Mouse (Mus musculus) T-cell, adult 2 months (primary cell): Measurements from ENCODE around the gene Mmp14.

Experiments
- DNase-seq: peaks from one replicate; pipeline ENCODE4 v3.0.0; 2022; ENCODE audit warnings: low spot score

Gene Mmp14

DNA sequence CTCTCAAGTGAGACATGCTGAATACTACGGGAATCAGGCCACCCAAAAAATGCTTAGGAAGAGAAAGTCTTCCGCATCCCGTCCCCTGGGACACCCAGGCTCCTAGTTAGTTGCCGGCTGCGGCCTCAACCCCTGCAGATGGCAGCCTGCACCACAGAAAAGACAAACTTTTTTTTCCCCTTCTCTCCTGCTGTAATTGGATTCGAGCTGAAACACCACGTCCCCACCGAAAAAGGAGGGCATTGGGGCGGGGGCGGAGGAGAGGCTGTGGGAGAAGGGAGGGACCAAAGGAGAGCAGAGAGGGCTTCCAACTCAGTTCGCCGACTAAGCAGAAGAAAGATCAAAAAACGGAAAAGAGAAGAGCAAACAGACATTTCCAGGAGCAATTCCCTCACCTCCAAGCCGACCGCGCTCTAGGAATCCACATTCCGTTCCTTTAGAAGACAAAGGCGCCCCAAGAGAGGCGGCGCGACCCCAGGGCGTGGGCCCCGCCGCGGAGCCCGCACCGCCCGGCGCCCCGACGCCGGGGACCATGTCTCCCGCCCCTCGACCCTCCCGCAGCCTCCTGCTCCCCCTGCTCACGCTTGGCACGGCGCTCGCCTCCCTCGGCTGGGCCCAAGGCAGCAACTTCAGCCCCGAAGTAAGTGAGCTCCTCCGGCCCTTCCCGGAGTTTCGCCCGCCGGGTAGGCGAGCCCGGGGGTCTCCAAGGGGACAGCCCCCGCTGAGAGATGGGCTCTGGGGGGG, at the start of gene Mmp14:
Mmp14 (plus strand) TSS at position 279 of the 744 bp plus-strand sequence.
- no peak for DNase-seq

DNA sequence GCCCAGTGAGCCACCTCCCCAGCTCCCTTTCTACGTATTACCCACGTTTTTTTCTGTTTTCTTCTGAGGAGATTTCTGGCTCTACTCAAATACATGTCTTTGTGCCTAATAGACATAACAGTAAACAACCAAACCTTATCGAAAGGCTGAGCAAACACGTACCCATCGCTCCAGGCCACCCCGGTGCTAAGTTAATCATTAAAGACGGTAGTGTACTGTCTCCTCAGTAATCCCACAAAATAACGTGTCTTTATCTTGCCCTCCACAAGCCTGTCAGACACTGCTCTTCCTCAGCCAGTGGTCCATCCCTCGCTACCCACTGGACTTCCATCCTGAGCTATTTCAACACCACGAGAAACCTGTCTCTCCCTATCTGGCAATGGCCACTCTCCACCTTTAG, 49.6 kb upstream of the Mmp14 start:
- DNase-seq = no peak

DNA sequence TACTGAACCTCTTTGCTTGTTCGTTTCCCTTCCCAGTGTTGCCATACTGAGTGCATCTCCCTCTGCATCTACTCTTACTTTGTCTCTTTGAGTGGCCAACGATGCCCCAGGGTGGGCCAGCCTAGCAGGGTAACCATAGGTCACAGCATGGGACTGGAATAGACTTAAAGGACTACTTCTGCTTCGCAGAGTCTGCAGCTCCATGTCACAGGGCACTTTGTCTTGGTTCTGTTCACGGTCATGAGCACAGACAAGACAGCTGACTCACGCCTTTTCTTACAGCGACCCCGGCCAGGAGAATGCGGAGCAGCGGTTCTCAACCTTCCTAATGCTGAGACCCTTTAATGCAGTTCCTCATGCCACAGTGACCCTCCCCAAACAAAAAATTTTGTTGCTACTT, 48.8 kb upstream of the Mmp14 start:
- DNase-seq = no peak

DNA sequence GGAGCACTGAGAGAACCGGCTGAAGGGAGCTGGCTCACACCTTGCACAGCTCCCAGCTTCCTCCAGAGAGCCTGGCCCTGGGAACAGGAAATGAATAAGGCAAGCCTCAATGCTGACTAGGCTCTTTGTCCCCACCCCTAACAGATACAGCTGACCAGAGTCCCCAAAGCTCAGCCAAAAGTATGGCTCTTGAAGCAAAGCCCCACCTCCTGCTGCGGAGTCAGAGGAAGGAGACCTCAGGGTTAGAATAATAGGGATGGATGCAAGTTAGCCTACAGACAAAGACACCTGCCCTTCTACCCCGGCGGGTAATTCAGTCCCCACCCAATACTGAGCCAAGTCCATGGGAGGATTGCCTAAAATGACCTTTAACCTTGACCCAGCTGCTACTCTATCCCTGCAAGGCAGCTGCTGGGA, 48.0 kb upstream of the Mmp14 start:
- no peak for DNase-seq

DNA sequence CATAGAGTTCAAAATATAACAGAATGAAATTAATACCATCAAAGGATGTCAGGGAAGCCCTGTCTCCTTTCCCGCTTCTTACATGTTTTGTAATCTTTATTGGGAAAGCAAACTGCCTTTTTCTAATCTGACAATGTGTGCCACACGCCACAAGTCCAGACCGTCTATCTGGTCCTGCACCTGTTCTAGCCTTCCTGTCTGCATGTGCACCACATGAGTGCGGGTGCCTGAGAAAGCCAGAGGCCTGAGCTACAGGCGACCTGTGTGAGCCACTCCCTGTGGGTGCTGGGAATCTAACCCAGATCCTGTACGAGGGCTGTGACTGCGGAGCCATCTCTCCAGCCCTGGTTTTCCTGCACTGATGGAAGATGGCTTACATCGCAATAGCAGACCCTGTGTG, 47.0 kb upstream of the Mmp14 start:
- DNase-seq = no peak

DNA sequence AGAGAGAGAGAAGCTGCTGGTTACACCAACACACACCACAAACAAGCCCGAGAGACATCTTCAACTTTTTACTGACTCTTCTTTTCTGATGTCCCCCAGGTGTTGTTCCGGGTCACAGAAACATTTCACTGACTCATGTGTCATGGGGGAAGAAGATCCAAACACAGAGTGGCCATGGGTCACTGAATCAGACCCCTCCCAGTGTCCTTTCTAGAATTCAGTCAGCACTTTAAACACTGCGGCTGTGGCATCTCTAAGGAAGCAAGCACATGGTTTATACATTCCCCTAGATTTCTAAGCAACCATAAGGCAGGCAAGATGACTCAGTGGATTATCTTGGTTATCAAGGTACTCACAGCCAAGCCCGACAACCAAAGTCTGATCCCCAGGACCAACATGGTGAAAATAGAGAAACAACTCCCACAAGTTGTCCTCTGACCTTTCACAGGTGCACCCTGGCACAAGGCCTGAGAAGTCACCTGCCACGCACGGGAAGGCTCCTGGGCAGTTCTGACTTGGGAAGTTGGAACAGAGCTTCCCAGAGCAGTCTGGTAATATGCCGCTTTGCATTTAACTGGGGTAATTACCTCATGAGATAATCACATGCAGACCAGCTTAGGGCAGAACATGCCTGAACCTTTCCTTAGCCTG, 45.3 kb upstream of the Mmp14 start:
- DNase-seq = no peak

DNA sequence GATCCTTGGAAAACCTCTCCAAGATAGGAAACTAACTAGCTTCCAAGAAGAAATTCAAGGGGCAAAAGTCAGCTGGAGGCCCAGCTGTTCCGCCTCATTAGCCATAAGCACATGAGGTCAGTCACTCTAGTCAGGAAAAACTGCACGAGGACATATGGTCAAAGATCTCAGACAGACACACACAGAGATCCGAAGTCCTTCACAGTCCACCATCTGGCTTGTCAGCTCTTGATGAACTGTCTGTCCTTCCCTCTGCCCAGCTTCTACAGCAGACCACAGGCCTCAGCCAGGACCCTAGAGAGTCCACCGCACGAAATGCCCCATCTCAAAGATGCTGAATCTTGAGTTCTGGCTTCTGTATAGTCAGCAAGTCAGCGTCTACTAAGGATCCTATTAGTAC, 43.9 kb upstream of the Mmp14 start:
- DNase-seq = no peak

DNA sequence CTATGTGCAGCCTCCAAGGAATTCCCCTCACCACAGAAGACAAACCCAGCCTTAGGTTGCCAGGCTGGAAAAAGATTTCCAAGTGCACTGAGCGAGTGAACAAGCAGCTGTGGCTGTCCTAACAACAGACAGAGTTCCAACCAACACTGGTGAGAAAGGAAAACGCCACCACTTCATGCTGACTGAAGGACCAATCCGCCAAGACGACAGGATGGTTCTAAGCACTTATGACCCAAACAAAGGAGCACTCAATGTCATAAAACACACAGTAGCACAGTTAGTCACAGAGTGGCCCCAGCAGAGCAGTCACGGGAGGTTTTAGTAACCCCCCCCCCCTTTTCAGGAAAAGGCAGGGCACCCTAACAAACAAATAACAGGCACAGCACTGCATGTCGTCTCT, 40.6 kb upstream of the Mmp14 start:
- DNase-seq = no peak

DNA sequence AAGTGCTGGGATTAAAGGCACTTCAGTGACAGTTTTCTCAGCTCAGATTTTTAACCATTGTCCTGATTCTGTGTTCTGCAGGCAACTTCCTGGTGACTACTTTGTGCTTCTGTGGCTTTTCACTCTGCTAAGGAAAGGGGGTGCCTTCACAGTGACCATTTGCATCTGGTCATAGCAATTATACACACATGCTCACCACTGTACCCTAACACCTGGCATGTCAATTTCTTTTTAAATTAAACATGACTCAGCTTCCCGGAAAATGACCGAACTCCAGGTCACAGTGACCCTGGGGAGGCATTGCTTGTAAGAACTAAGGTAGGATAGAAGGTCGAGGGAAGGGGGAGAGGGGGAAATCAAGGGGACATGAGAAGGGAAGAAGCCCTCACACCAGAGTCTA, 37.6 kb upstream of the Mmp14 start:
- DNase-seq = no peak

DNA sequence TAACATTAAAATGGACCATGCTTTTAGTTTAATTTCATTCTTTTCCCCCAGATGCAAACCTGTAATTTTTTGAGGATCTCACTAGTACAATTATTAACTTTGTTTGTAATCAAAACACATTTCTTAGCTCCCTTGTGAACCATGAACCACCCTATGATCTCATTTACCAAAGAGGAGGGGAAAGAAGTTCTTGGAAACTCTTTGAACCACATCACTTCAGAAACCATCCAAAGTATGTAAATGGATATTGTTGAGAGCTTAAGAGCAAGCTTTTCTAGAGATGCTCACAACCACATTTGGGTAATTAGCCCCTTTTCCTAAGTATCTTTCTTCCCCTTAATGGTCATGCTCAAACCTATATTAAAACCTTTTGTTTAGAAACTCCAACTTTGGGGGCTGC, 37.1 kb upstream of the Mmp14 start:
- no peak for DNase-seq

DNA sequence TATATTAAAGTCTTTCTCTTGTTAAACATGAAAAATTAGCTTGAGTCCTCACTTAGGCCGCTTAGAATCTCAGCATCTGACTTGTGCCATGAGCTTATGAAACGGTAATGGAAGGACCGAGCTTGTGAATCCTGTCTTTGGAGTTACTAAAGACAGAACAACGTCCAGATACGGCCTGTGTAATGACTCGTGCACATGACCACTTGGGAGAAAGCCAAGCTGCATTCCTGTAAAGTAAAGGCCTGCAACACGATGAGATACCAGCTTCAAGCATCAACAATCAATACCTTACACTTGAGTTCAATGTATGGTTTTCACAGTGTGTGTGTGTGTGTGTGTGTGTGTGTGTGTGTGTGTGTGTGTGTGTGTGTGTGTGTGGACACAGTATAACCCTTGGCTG, 34.7 kb upstream of the Mmp14 start:
- DNase-seq = no peak

DNA sequence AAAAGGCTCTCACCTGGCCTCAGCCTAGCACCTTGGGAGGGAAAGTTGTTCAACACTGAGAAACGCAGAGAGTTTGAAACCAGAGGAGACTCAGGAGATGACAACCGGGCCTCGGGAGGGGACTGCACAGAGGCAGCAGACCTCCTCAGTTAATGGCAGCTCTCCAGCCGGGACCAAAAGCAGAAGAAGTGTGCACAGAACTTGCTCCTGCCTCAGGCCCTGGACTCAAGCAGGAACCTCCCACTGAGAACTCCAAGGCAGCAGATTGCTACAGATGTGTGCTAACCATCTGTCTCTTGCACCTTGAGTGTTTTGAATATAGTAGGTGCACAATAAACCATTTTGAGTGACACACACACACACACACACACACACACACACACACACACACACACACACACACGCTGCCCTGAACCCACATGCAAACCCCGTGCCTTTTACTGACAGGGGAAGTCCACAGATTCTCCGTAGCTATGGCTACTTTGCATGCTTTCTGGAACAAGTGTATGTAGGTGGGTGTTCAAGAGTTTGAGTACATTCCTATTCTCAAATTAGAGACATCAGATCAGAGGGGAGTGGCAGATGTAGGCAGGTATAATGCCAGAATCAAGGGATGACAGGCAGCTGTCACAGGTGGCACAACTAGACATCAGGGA, 33.4 kb upstream of the Mmp14 start:
- DNase-seq = no peak

DNA sequence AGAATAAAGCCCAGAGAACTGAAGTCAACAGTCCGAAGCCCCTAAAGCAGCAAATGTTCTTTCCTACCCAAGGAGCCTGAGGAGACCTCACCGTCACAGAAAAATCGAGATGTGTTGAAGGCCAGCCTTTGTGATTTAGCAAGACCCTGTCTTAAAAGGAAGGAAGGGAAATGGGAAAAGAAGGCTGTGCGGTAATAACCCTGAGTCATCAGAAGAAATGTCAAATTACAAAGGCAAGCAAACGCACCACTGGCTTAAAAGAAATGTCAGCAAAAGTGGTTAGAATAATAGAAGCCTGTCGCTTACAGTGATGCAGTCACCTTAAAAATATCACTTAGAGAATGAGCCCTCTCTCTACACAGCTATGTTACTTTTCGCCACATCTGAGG, 32.9 kb upstream of the Mmp14 start:
- DNase-seq = no peak

DNA sequence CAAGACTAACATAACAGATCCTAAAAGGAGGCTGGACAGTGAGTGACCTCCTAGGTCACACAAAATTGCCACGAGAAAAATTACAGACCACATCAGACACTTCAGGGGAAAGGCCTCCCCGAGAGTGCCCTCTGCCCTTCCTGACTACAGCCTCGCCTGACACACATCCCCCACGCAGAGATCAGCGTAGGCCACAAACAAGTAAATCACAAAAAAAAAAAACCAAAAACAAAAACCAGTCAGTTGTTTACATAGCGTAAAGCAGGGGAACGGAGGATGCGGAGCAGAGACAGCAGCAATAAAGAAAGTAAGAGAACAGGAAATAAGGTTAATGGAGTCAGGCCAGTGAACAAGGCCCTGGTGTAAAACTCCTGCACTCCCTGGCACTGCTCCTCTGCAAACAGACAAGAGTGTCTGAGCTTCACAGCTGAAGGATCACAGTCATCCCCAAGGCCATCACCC, 32.5 kb upstream of the Mmp14 start:
- DNase-seq = no peak

DNA sequence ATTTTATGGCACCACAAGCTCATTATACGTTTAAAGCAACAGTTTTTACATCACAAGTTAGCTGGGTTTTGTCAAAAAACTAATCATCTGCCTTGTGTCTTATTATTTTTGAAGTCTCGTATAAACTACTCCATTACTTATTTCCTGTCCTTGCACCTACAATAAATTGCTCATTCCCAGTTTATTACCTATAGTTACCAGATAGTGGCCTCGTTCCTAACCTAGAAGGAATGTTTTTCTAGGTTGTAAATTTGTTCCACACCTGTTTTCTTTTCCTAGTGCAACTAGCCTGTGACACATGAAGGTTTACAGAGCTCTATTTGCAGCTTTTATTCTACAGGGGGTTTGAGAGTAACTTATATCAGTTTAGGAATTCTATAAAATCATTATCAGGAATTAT, 29.7 kb upstream of the Mmp14 start:
- no peak for DNase-seq

DNA sequence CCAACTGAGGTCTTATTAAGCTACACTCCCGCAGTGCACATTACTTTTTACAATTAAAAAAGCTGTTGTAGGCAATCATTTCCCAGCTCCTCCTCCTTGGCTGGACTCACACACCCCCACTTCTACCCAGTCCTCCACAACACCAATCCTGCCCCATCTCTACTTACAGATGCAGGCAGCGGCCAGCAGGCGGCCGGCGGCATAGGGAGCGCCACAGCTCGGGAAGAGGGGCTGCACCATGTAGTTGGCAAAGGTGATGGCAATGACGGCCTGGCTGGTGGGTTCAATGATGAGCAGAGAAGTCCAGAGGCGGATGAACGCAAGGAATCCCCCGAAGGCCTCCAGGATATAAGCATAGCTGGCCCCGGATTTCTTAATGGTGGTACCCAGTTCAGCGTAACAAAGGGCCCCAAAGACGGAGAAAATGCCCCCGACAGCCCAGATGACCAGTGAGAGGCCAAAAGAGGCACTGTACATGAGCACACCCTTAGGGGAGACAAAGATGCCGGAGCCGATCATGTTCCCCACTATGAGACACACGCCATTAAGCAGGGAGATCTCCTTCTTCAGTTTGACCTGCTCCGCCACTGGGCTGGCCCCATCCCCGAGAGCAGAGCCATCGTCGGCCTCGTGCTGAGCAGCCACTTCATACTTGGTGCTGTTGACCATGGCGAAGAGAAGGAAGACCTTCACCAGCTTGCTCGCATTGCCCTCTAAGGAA, 22.9 kb upstream of the Mmp14 start:
- DNase-seq = no peak

DNA sequence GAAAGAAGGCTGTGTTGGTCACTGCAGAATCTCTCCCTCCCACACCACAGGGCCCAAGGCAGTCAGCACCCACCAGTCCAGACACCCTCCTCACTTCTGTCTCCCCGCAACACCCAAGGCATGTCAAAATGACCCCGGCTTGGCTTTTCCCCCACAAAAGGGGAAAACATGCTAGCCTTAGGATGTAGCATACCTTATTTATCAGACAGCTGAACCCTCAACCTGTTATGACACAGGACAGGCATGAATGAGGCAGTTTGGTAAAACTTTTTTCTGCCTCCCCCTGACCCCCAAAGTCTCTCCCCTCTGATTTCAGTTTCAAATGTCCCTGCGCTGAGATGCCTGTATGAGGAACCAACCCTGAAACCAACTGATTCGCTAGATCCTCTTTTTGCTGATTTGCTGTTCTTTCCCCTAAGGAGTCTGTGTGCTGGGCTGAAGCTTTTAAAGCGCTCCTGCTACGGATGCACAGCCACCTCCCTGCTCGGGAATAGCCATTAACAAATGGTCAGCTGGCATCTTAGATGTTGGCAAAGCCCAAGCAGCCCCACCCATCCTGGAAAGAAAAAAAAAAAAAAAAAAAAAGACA, 22.3 kb upstream of the Mmp14 start:
- no peak for DNase-seq

DNA sequence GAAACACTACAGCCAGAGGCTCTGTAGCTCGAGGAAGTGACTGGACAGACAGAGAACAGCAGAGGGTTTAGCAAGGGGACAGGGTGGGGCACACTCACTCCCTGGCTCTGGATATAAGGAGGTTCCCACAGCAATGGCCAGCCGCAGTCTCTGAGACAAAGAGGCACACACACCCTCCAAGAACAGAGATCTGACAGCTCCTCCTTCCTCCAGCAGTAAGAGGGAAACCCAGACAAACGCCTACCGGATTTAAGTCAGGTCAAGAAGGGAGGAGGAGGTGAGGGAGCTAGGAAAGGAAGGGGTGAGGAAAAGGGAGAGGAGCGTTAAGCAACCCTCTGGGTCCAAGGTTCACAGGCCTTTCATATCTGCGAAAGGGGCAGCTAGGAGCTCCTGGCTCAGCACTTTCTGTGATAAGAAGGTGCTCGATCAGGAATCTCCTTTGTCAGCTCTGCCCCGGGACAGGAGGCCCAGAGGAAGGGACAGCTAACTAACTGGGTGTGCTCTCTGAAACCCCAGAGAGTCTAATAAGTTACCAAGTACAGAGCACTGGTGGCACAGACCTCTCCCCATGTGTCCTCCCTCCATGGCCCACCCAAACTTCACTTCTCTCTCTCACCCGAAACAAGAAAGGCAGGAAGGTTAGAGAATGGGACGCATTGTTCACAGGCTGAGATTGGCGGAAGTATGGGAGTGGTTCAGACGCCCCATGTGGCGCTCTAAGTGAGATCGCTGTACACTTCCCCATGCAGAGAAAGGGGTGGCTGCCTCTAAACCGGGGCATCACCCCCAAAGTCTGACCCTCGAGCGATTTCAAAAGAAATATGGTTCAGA, 21.2 kb upstream of the Mmp14 start:
- DNase-seq = no peak

DNA sequence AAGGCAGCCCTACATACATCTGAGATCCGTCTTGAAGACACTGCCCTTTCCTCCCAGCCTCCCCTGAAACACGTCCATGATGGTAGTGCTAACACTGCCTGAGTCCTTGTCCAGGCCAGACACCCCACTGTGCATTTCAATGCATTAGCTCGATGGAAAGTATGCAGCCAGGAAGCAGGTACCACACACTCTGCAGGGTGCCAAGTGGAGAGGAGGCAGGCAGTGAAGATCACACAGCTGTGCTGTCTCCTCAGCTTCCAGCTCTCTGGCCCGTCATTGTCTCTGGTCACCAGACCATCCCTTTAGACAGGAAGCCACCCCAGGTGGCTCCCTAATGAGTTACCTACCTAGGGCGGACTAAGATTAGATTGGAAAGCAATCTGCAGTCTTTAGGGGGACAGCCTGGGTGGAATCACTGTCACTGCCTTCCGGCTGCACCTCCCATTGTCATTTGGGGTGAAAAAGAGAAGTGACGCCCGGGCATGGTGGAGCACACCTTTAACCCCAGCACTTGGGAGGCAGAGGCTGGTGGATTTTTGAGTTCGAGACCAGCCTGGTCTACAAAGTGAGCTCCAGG, 19.3 kb upstream of the Mmp14 start:
- no peak for DNase-seq

DNA sequence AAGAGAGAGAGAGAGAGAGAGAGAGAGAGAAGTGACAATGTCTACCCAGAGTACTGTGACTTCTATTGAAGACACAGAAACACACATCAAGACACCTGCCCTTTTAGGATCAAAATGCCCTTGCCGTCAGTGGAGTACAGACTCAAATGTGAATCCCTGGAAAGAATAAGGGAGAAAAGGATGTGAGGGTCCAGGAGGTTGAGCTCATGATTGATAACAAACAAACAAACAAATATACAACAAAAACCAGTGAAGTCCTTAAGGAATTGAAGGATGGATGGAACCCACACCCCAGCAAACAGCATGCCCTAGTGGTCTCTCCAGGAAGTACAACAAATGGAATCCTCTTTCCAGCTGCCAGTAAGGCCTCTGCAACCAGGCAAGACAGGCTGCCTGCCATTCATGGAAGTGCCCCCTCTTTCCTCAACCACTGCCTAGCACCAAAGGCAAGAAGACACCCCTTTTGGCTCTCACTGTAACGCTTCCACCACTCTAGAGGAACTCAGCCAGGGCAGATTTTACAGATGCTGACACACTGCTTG, 18.7 kb upstream of the Mmp14 start:
- DNase-seq = no peak
